In genomic region chr6:50976973-50977372, GRCm38 (mm10) we compare ENCODE assay signal across 14 mouse cellular contexts.
DNase-seq lines count a peak whose midpoint lies in the region; ATAC-seq lines count a peak whose summit lies in the region.
"Had no signal": no experiment of that assay in that cellular context is flagged by ENCODE, and none has a peak within 500 bp of the region (broad histone marks: within the 10 kb centered on the region; RNA-seq: fewer than 3 reads in every experiment).

No protein-coding gene starts in this region.

- DNase-seq in forebrain, embryonic 11.5 days (ENCODE audit: low spot score): peak; percentile 47
- DNase-seq in kidney, adult 18-20 months: no peak
- DNase-seq in embryonic facial prominence, embryonic 10.5 days (ENCODE audit: low spot score): peak; percentile 75
- peak; percentile 9 to 42 for DNase-seq in kidney, postnatal 25 days
- no peak for DNase-seq in thymus, postnatal 36 days
- no peak for DNase-seq in cerebellum, adult 8-10 months
- DNase-seq: cerebellum, postnatal 25 days; liver, embryonic 13.5 days had no signal

- H3K36me3 ChIP-seq in forebrain, embryonic 11.5 days (ENCODE audit: control insufficient read depth, insufficient read depth, low read length): no peaks in the 10 kb centered on the region
- no peaks in the 10 kb centered on the region for H3K36me3 ChIP-seq in forebrain, embryonic 12.5 days (replicated peaks)
- no peaks in the 10 kb centered on the region for H3K36me3 ChIP-seq in kidney, embryonic 15.5 days
- H3K36me3 ChIP-seq in embryonic facial prominence, embryonic 10.5 days (replicated peaks): no peaks in the 10 kb centered on the region
- H3K36me3 ChIP-seq: G1E; liver, embryonic 13.5 days; neural tube, embryonic 15.5 days had no signal

- H3K27ac ChIP-seq in forebrain, embryonic 11.5 days (ENCODE audit: low read depth, low read length): no peak overlapping the region
- no peak overlapping the region for H3K27ac ChIP-seq in forebrain, embryonic 12.5 days
- peak overlapping the region; percentile 87 for H3K27ac ChIP-seq in kidney, embryonic 15.5 days
- H3K27ac ChIP-seq in embryonic facial prominence, embryonic 10.5 days (replicated peaks): peak overlapping the region; percentile 88
- H3K27ac ChIP-seq: liver, embryonic 13.5 days; neural tube, embryonic 15.5 days had no signal

- H3K9me3 ChIP-seq in forebrain, embryonic 11.5 days (ENCODE audit: control insufficient read depth, low read length): no peaks in the 10 kb centered on the region
- H3K9me3 ChIP-seq in forebrain, embryonic 12.5 days: no peaks in the 10 kb centered on the region
- H3K9me3 ChIP-seq in kidney, embryonic 15.5 days (replicated peaks): no peaks in the 10 kb centered on the region
- no peaks in the 10 kb centered on the region for H3K9me3 ChIP-seq in embryonic facial prominence, embryonic 10.5 days
- H3K9me3 ChIP-seq: G1E; liver, embryonic 13.5 days; neural tube, embryonic 15.5 days had no signal

- ATAC-seq in forebrain, embryonic 11.5 days (replicated peaks; ENCODE audit: low FRiP score): no peak
- no peak for ATAC-seq in forebrain, embryonic 12.5 days (ENCODE audit: low FRiP score)
- ATAC-seq in kidney, embryonic 15.5 days (replicated peaks; ENCODE audit: low FRiP score): no peak
- ATAC-seq: forebrain, embryonic 16.5 days; midbrain, embryonic 16.5 days had no signal

- H3K4me2 ChIP-seq in forebrain, embryonic 11.5 days (ENCODE audit: low read depth, low read length, severe bottlenecking): no peak overlapping the region
- no peak overlapping the region for H3K4me2 ChIP-seq in forebrain, embryonic 12.5 days
- no peak overlapping the region for H3K4me2 ChIP-seq in kidney, embryonic 15.5 days
- H3K4me2 ChIP-seq: liver, embryonic 13.5 days; neural tube, embryonic 15.5 days had no signal

- no peaks in the 10 kb centered on the region for H3K27me3 ChIP-seq in forebrain, embryonic 11.5 days (ENCODE audit: control insufficient read depth, insufficient read depth, low read length)
- peaks cover 24% of the 10 kb centered on the region for H3K27me3 ChIP-seq in forebrain, embryonic 12.5 days
- no peaks in the 10 kb centered on the region for H3K27me3 ChIP-seq in kidney, embryonic 15.5 days
- no peaks in the 10 kb centered on the region for H3K27me3 ChIP-seq in embryonic facial prominence, embryonic 10.5 days (replicated peaks; ENCODE audit: low read depth, poor library complexity, severe bottlenecking)
- H3K27me3 ChIP-seq: liver, embryonic 13.5 days; neural tube, embryonic 15.5 days had no signal

- H3K9ac ChIP-seq in forebrain, embryonic 11.5 days (ENCODE audit: low read length): no peak overlapping the region
- no peak overlapping the region for H3K9ac ChIP-seq in forebrain, embryonic 12.5 days
- no peak overlapping the region for H3K9ac ChIP-seq in kidney, embryonic 15.5 days
- H3K9ac ChIP-seq: liver, embryonic 13.5 days; neural tube, embryonic 15.5 days had no signal

- 26% methylated on average over 7 of the region's 7 CpGs for WGBS in forebrain, embryonic 11.5 days
- 32% methylated on average over 7 of the region's 7 CpGs for WGBS in forebrain, embryonic 12.5 days
- 27% methylated on average over 7 of the region's 7 CpGs for WGBS in kidney, embryonic 15.5 days
- 25% methylated on average over 7 of the region's 7 CpGs for WGBS in embryonic facial prominence, embryonic 10.5 days

- H3K4me3 ChIP-seq in forebrain, embryonic 11.5 days (ENCODE audit: low read depth, low read length): no peak overlapping the region
- no peak overlapping the region for H3K4me3 ChIP-seq in forebrain, embryonic 12.5 days (replicated peaks)
- no peak overlapping the region for H3K4me3 ChIP-seq in kidney, embryonic 15.5 days (replicated peaks)
- H3K4me3 ChIP-seq in embryonic facial prominence, embryonic 10.5 days: no peak overlapping the region
- H3K4me3 ChIP-seq: liver, embryonic 13.5 days; neural tube, embryonic 15.5 days had no signal

- peaks cover 7% of the 10 kb centered on the region; the same call in 1 of the 2 replicates for H3K4me1 ChIP-seq in forebrain, embryonic 11.5 days (replicated peaks; ENCODE audit: control insufficient read depth, insufficient read depth, low read length)
- H3K4me1 ChIP-seq in forebrain, embryonic 12.5 days: peaks cover 23% of the 10 kb centered on the region
- H3K4me1 ChIP-seq in kidney, embryonic 15.5 days: peaks cover 74% of the 10 kb centered on the region
- H3K4me1 ChIP-seq in embryonic facial prominence, embryonic 10.5 days: peaks cover 73% of the 10 kb centered on the region
- H3K4me1 ChIP-seq: liver, embryonic 13.5 days had no signal

Comparison
In these comparisons a context has a peak if more than half of its experiments do, and no peak if none do; other contexts are left out.
1. DNase-seq: peak in forebrain, embryonic 11.5 days (single experiment), embryonic facial prominence, embryonic 10.5 days (single experiment) and kidney, postnatal 25 days (2 of 2); none in kidney, adult 18-20 months (single experiment), thymus, postnatal 36 days (0 of 2) and cerebellum, adult 8-10 months (single experiment).
2. H3K27ac ChIP-seq: peak in kidney, embryonic 15.5 days (single experiment) and embryonic facial prominence, embryonic 10.5 days (single experiment); none in forebrain, embryonic 11.5 days (single experiment) and forebrain, embryonic 12.5 days (single experiment).